Mouse (Mus musculus): Measurements from ENCODE around the gene Rnf126. TPM values are rescaled to one million over a fixed set of nuclear protein-coding genes. Genes with fewer than 3 reads are reported as not detected.

Gene Rnf126
- polyA plus RNA-seq (2012): 324 and 356 TPM in 2 replicates

GRCm38 (mm10) chr10:79766508-79767325, at the start of gene Rnf126:
TSS of gene Rnf126 (minus strand) at chr10:79766952.

GRCm38 (mm10) chr10:79793051-79793737, 26.4 kb upstream of the Rnf126 start, which contains the start of gene Palm:
TSS of gene Palm (plus strand) at chr10:79793572.

GRCm38 (mm10) chr10:79790861-79791260, 24.1 kb upstream of the Rnf126 start, which contains the start of gene Prss57:
TSS of gene Prss57 (minus strand) at chr10:79790961.

GRCm38 (mm10) chr10:79777103-79777531, 10.4 kb upstream of the Rnf126 start, which contains the start of gene Fstl3:
TSS of gene Fstl3 (plus strand) at chr10:79777272.

GRCm38 (mm10) chr10:79754856-79755516, 11.8 kb downstream of the Rnf126 start, which contains the start of gene Fgf22:
TSS of gene Fgf22 (plus strand) at chr10:79755076.

GRCm38 (mm10) chr10:79745898-79746773, 20.6 kb downstream of the Rnf126 start, which contains the start of gene Polrmt:
TSS of gene Polrmt (minus strand) at chr10:79746581.

GRCm38 (mm10) chr10:79716254-79716987, 50.3 kb downstream of the Rnf126 start, which contains the start of gene Hcn2:
TSS of gene Hcn2 (plus strand) at chr10:79716634.

Other genes with a start within 250 kb of the Rnf126 start
- 14.9 and 15.0 TPM in 2 replicates for gene Plpp2, start 233.2 kb downstream of the Rnf126 start, polyA plus RNA-seq (2012)
- 67.4 and 77.1 TPM in 2 replicates for gene Mier2, start 211.8 kb downstream of the Rnf126 start, polyA plus RNA-seq (2012)
- not detected in 2 replicates for gene Theg, start 179.6 kb downstream of the Rnf126 start, polyA plus RNA-seq (2012)
- not detected in 2 replicates for gene C2cd4c, start 152.9 kb downstream of the Rnf126 start, polyA plus RNA-seq (2012)
- gene Shc2, start 129.0 kb downstream of the Rnf126 start, polyA plus RNA-seq (2012): not detected in 2 replicates
- gene Odf3l2, start 121.2 kb downstream of the Rnf126 start, polyA plus RNA-seq (2012): not detected in 2 replicates
- 0.12 and 0.15 TPM in 2 replicates for gene Madcam1, start 102.4 kb downstream of the Rnf126 start, polyA plus RNA-seq (2012)
- 116 and 132 TPM in 2 replicates for gene Tpgs1, start 97.6 kb downstream of the Rnf126 start, polyA plus RNA-seq (2012)
- gene Cdc34, start 84.8 kb downstream of the Rnf126 start, polyA plus RNA-seq (2012): 250 and 260 TPM in 2 replicates
- 1.2 and 1.3 TPM in 2 replicates for gene Gzmm, start 77.9 kb downstream of the Rnf126 start, polyA plus RNA-seq (2012)
- 829 and 893 TPM in 2 replicates for gene Bsg, start 62.5 kb downstream of the Rnf126 start, polyA plus RNA-seq (2012)
- gene Hcn2, start 50.3 kb downstream of the Rnf126 start, polyA plus RNA-seq (2012): 1.00 and 1.2 TPM in 2 replicates
- gene Polrmt, start 20.4 kb downstream of the Rnf126 start, polyA plus RNA-seq (2012): 34.1 and 38.0 TPM in 2 replicates
- gene Fgf22, start 11.9 kb downstream of the Rnf126 start, polyA plus RNA-seq (2012): not detected in 2 replicates
- 4.6 and 5.4 TPM in 2 replicates for gene Fstl3, start 10.3 kb upstream of the Rnf126 start, polyA plus RNA-seq (2012)
- gene Prss57, start 24.0 kb upstream of the Rnf126 start, polyA plus RNA-seq (2012): 34.9 and 51.7 TPM in 2 replicates
- gene Palm, start 26.6 kb upstream of the Rnf126 start, polyA plus RNA-seq (2012): 290 and 348 TPM in 2 replicates
- gene Misp, start 54.0 kb upstream of the Rnf126 start, polyA plus RNA-seq (2012): 0.04 and 0.30 TPM in 2 replicates
- 1,442 and 1,522 TPM in 2 replicates for gene Ptbp1, start 87.5 kb upstream of the Rnf126 start, polyA plus RNA-seq (2012)
- 5,178 and 10,445 TPM in 2 replicates for gene Prtn3, start 107.5 kb upstream of the Rnf126 start, polyA plus RNA-seq (2012)
- gene Plppr3, start 107.7 kb upstream of the Rnf126 start, polyA plus RNA-seq (2012): 288 and 339 TPM in 2 replicates
- gene Elane, start 119.3 kb upstream of the Rnf126 start, polyA plus RNA-seq (2012): 4,000 and 7,851 TPM in 2 replicates
- 0.94 and 1.3 TPM in 2 replicates for gene Cfd, start 123.9 kb upstream of the Rnf126 start, polyA plus RNA-seq (2012)
- gene Med16, start 142.0 kb upstream of the Rnf126 start, polyA plus RNA-seq (2012): 69.1 and 76.6 TPM in 2 replicates
- 2.1 TPM in 1 of 2 replicates, not detected in the other for gene Gm26602, start 143.9 kb upstream of the Rnf126 start, polyA plus RNA-seq (2012)
- 0.41 and 0.64 TPM in 2 replicates for gene Kiss1r, start 150.0 kb upstream of the Rnf126 start, polyA plus RNA-seq (2012)
- gene R3hdm4, start 154.3 kb upstream of the Rnf126 start, polyA plus RNA-seq (2012): 230 and 265 TPM in 2 replicates
- 94.7 and 145 TPM in 2 replicates for gene Arid3a, start 160.1 kb upstream of the Rnf126 start, polyA plus RNA-seq (2012)
- 54.4 and 61.7 TPM in 2 replicates for gene Wdr18, start 193.2 kb upstream of the Rnf126 start, polyA plus RNA-seq (2012)
- 0.09 and 0.12 TPM in 2 replicates for gene Grin3b, start 203.8 kb upstream of the Rnf126 start, polyA plus RNA-seq (2012)
- 378 and 414 TPM in 2 replicates for gene Tmem259, start 217.4 kb upstream of the Rnf126 start, polyA plus RNA-seq (2012)
- gene Cnn2, start 221.6 kb upstream of the Rnf126 start, polyA plus RNA-seq (2012): 245 and 295 TPM in 2 replicates
- 54.4 and 60.8 TPM in 2 replicates for gene Abca7, start 229.5 kb upstream of the Rnf126 start, polyA plus RNA-seq (2012)
- gene Arhgap45, start 249.7 kb upstream of the Rnf126 start, polyA plus RNA-seq (2012): 397 and 427 TPM in 2 replicates

All from megakaryocyte-erythroid progenitor cell, adult 5 weeks (primary cell).